Mouse (Mus musculus) right cerebral cortex, adult 2 months (tissue): ENCODE measurements around the gene Zbed3.
A peak's percentile ranks its signal among the peaks of the same experiment; 100 is the strongest.

ENCODE experiments used
- DNase-seq, 2 experiments: peaks; one replicate each; pipeline ENCODE4 v3.0.0; 2021 to 2022; ENCODE audit warnings: low spot score in 2 of 2

The Zbed3 gene

GRCm38 (mm10) chr13:95323400-95323799 is at the start of gene Zbed3:
Gene Zbed3, plus strand, starts transcription at chr13:95323612.
- no peak for DNase-seq

- DNase-seq: no peak
Measured at GRCm38 (mm10) chr13:95278426-95279025, 44.9 kb upstream of the Zbed3 start.

GRCm38 (mm10) chr13:95281740-95282673 is 41.4 kb upstream of the Zbed3 start:
- no peak for DNase-seq

- peak; percentile 84 to 87 for DNase-seq
Measured at GRCm38 (mm10) chr13:95286989-95287388, 36.4 kb upstream of the Zbed3 start.

GRCm38 (mm10) chr13:95288027-95288426 is 35.4 kb upstream of the Zbed3 start:
- no peak for DNase-seq

GRCm38 (mm10) chr13:95291983-95292382 is 31.4 kb upstream of the Zbed3 start:
- no peak for DNase-seq

GRCm38 (mm10) chr13:95299956-95300355 is 23.5 kb upstream of the Zbed3 start:
- DNase-seq: no peak

- DNase-seq: no peak
Measured at GRCm38 (mm10) chr13:95306596-95306995, 16.8 kb upstream of the Zbed3 start.

GRCm38 (mm10) chr13:95307100-95307655 is 16.2 kb upstream of the Zbed3 start:
- DNase-seq: no peak

- DNase-seq: peak; percentile 42 to 46
Measured at GRCm38 (mm10) chr13:95312016-95312415, 11.4 kb upstream of the Zbed3 start.

- no peak for DNase-seq
Measured at GRCm38 (mm10) chr13:95319153-95319552, 4.3 kb upstream of the Zbed3 start.

GRCm38 (mm10) chr13:95320451-95320850 is 3.0 kb upstream of the Zbed3 start:
- DNase-seq: no peak

GRCm38 (mm10) chr13:95323950-95324625 is 676 bp downstream of the Zbed3 start:
- peak; percentile 70 to 73 for DNase-seq

- DNase-seq: peak in 1 of 2 experiments; percentile 76
Measured at GRCm38 (mm10) chr13:95324626-95325079, 1.2 kb downstream of the Zbed3 start.

- peak in 1 of 2 experiments; percentile 71 for DNase-seq
Measured at GRCm38 (mm10) chr13:95325080-95325906, 1.9 kb downstream of the Zbed3 start.

- no peak for DNase-seq
Measured at GRCm38 (mm10) chr13:95325907-95326550, 2.6 kb downstream of the Zbed3 start.

- no peak for DNase-seq
Measured at GRCm38 (mm10) chr13:95326611-95327344, 3.4 kb downstream of the Zbed3 start.

GRCm38 (mm10) chr13:95327345-95327741 is 3.9 kb downstream of the Zbed3 start:
- DNase-seq: peak in 1 of 2 experiments; percentile 46

GRCm38 (mm10) chr13:95328767-95329166 is 5.4 kb downstream of the Zbed3 start:
- DNase-seq: no peak

GRCm38 (mm10) chr13:95330507-95330906 is 7.1 kb downstream of the Zbed3 start:
- DNase-seq: no peak
